Mouse (Mus musculus) limb, embryonic 13.5 days (tissue): Measurements from ENCODE around the gene Jak1. TPM values are rescaled to one million over a fixed set of nuclear protein-coding genes. Genes with fewer than 3 reads are reported as not detected.
A peak's percentile ranks its signal among the peaks of the same experiment; 100 is the strongest.

Experiments used
- ATAC-seq: fragments of 200-750 bp; cut with Nextera tagmentation; 2 replicates; pipeline ENCODE4 v1.8.0; 2017; ENCODE audit warnings: low read depth, moderate number of reproducible peaks, moderate TSS enrichment; ENCODE audit not compliant: low FRiP score
- H3K27ac ChIP-seq: fragments of 300-500 bp; sonication (generic); 2 replicates; pipeline ENCODE4 v1.5.1; 2015; ENCODE audit warnings: inconsistent platforms, mild to moderate bottlenecking, moderate library complexity
- H3K27me3 ChIP-seq: fragments of 300-500 bp; sonication (generic); 2 replicates; pipeline ENCODE4 v1.6.1; 2015; ENCODE audit warnings: mild to moderate bottlenecking, inconsistent platforms
- H3K36me3 ChIP-seq: fragments of 300-500 bp; sonication (generic); 2 replicates; pipeline ENCODE4 v1.6.1; 2015; ENCODE audit warnings: inconsistent platforms, mild to moderate bottlenecking, moderate library complexity
- H3K4me1 ChIP-seq: fragments of 300-500 bp; sonication (generic); 2 replicates; pipeline ENCODE4 v1.6.1; 2015; ENCODE audit warnings: inconsistent platforms
- H3K4me2 ChIP-seq: fragments of 300-500 bp; sonication (generic); replicated peaks from 2 replicates; pipeline ENCODE4 v1.6.1; 2015; ENCODE audit warnings: inconsistent platforms, mild to moderate bottlenecking, moderate library complexity
- H3K4me3 ChIP-seq: fragments of 300-500 bp; sonication (generic); 2 replicates; pipeline ENCODE4 v1.5.1; 2015; ENCODE audit warnings: moderate library complexity, mild to moderate bottlenecking, inconsistent platforms
- H3K9ac ChIP-seq: fragments of 300-500 bp; sonication (generic); 2 replicates; pipeline ENCODE4 v1.6.1; 2015; ENCODE audit warnings: mild to moderate bottlenecking, inconsistent platforms
- H3K9me3 ChIP-seq: fragments of 300-500 bp; sonication (generic); 2 replicates; pipeline ENCODE4 v1.6.1; 2016; ENCODE audit warnings: inconsistent platforms
- WGBS: fragments of 180-500 bp; shearing (Covaris S2); methylation state at CpG from one replicate; pipeline ENCODE4 v1.1.7; 2015; 5-methylcytosine and 5-hydroxymethylcytosine counted together
- polyA plus RNA-seq: library from polyadenylated mRNA; unstranded; fragments of >200 nt; fragmentation: Nextera tagmentation; extraction: Ambion mirVana; gene quantifications from 2 replicates; pipeline ENCODE4 v1.2.1, GENCODE M21; 2015

Jak1 gene
- polyA plus RNA-seq, 1 experiment from 2014 or later: 88.0 TPM

DNA sequence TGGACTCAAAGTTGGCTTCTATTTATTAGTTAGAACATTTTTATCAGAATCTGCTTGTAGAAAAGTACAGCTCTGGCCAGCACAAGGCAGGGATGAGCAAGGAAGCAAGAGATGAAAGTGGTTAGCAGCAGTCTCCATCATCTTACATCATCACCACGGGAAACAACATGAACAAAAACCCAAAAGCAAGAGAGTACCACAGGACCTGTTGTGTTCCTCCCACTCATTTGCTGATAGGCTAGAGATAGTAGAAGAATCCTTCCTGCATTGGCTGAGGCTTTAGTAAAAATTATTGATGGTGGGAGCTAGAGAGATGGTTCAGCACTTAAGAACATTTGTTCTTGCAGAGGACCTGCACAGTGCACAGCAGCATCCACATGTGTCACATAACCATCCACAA is 70.9 kb downstream of the Jak1 start:
- H3K36me3 ChIP-seq: peaks cover 13% of the 10 kb centered on the region
- 72% methylated on average over 1 of the region's 1 CpGs for WGBS
- no peaks in the 10 kb centered on the region for H3K27me3 ChIP-seq
- no peaks in the 10 kb centered on the region for H3K9me3 ChIP-seq
- H3K9ac ChIP-seq: no peak overlapping the region
- H3K4me3 ChIP-seq: no peak overlapping the region
- no peak overlapping the region for H3K27ac ChIP-seq
- H3K4me1 ChIP-seq: peaks cover 8% of the 10 kb centered on the region
- H3K4me2 ChIP-seq: no peak overlapping the region
- no peak for ATAC-seq

DNA sequence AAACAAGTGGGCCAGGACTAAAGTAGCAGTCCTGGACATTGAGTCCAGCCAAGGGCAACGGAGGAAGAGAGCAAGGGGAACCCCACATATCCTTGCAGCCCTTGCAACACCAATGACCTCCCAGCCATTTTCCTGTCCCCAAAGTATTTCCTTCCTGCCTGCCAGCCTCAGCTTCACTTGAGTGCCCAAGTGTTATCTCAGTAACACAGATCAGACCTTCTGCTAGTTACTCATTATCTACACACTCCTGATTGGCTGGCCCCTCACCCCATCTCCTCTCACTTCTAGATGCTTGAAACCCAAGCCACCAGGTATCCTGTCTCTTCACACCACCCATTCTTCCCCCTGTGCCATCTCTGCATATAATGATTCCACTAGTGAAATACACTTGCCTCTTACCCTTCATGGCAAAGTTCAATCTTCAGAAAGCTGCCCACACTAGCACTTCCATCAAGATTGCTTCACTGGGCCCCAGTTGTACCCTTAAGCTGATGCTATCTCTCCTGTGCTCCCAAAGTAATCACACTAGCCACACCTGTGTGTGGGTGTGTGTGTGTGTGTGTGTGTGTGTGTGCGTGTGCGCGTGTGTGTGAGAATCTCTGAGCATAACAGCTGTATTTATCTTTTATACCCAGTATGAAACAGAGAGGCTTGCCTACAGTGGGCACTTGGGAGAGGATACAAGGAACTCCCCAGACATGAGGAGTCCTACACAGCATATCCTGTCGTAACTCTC is 72.7 kb downstream of the Jak1 start:
- ATAC-seq: no peak
- 93% methylated on average over 5 of the region's 5 CpGs for WGBS
- Histone ChIP-seq H3K4me3 (no peak overlapping the region), H3K27me3 (no peaks in the 10 kb centered on the region), H3K9ac (no peak overlapping the region), H3K4me1 (peaks cover 4% of the 10 kb centered on the region; the same call in 1 of the 2 replicates), H3K9me3 (no peaks in the 10 kb centered on the region), H3K36me3 (peaks cover 27% of the 10 kb centered on the region), H3K27ac (no peak overlapping the region), H3K4me2 (no peak overlapping the region)

DNA sequence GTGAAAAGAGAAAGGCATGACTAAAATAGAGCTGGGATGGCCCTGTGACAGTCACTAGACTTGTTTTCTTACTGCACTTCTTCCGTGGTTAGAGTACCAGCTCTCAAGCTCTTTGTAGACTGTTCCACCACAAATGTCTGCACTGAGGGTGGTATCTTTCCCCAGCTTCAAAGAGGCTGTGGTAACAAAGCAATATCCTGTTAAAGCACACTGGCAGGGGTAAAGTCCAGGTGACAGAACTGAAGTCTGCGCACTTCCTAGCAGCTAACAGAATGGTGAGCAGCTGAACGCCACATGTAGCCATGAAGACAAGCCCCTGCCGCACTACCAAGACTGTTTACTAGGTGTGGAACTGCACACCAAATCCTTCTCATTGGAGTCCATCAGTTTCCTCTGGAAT is 77.7 kb downstream of the Jak1 start:
- Histone ChIP-seq H3K9me3 (no peaks in the 10 kb centered on the region), H3K36me3 (peaks cover 46% of the 10 kb centered on the region)

DNA sequence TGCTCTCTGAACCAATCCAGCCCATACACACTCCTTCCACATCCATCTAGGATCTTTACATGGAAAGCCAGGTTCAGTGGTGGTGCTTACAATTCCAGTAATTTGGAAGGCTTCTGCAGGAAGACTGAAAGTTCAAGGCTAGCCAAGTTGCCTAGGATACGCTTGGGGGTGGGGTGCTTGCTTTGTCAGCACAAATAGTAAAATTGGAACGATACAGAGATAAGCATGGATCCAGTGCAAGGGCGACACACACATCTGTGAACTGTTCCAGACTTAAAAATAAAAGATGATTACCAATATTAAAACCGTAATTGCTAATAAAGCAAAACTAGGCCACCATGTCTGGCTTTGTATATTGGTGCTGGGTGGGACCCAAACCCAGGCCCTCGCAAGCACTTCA is 78.5 kb downstream of the Jak1 start:
- Histone ChIP-seq H3K4me1 (peaks cover 4% of the 10 kb centered on the region; the same call in 1 of the 2 replicates), H3K27me3 (no peaks in the 10 kb centered on the region), H3K9ac (no peak overlapping the region), H3K9me3 (no peaks in the 10 kb centered on the region), H3K27ac (no peak overlapping the region), H3K4me3 (no peak overlapping the region), H3K4me2 (no peak overlapping the region), H3K36me3 (peaks cover 54% of the 10 kb centered on the region)
- 84% methylated on average over 5 of the region's 5 CpGs for WGBS
- no peak for ATAC-seq

More for the DNA sequence above, 77.7 kb downstream of the Jak1 start:
- H3K4me1 ChIP-seq: peaks cover 4% of the 10 kb centered on the region; the same call in 1 of the 2 replicates
- H3K4me2 ChIP-seq: no peak overlapping the region
- ATAC-seq: no peak
- no peaks in the 10 kb centered on the region for H3K27me3 ChIP-seq
- no peak overlapping the region for H3K27ac ChIP-seq
- WGBS: 55% methylated on average over 4 of the region's 4 CpGs
- no peak overlapping the region for H3K4me3 ChIP-seq
- no peak overlapping the region for H3K9ac ChIP-seq

DNA sequence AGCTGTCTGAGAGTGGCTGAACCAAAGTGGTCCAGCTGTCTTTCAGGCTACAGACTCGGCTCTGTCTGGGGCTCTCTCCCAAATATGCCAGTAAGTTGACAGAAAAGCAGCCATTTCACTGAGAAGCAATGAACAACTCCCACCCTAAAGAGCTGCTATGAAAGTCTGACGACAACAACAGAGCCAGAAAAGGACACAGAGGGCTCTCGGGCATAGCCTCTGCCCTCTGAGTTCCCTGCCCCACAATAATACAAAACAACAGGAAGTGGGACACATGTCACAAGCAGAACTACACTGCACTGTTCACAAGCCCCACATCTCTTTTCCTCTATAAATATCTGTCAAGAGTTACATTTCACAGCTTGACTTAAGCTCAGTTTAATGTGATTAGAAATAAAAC is 79.9 kb downstream of the Jak1 start:
- 55% methylated on average over 3 of the region's 3 CpGs for WGBS
- H3K27me3 ChIP-seq: no peaks in the 10 kb centered on the region
- H3K9me3 ChIP-seq: no peaks in the 10 kb centered on the region
- ATAC-seq: no peak
- no peak overlapping the region for H3K4me2 ChIP-seq
- H3K4me1 ChIP-seq: peaks cover 4% of the 10 kb centered on the region; the same call in 1 of the 2 replicates
- no peak overlapping the region for H3K9ac ChIP-seq
- H3K36me3 ChIP-seq: peaks cover 53% of the 10 kb centered on the region
- H3K4me3 ChIP-seq: no peak overlapping the region
- no peak overlapping the region for H3K27ac ChIP-seq

DNA sequence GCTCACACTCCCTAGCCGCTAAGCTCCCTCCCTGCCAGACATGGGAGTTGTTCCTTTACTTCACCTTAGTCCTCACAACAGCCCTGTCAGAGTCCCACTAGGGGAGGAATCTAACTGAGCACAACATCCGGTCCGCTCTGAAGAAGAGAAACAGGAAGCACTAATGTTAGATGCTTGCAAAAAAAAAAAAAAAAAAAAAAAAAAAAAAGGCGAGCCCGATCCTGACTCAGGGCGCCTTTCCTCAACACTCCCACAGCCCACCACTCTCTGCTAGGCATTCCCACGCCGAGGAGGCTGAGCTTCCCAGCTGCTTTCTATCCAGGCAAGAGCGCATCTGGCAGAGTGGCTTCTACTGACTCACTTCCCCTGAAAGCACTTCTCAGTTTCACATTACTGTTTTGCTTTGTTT is 82.5 kb downstream of the Jak1 start:
- ATAC-seq: 0 out of 2 replicates have a peak, but pooled peaks have one; percentile 24
- Histone ChIP-seq H3K4me1 (no peaks in the 10 kb centered on the region), H3K27me3 (no peaks in the 10 kb centered on the region), H3K4me2 (no peak overlapping the region), H3K4me3 (no peak overlapping the region), H3K27ac (no peak overlapping the region; the same call in 1 of the 2 replicates), H3K9ac (no peak overlapping the region), H3K9me3 (no peaks in the 10 kb centered on the region), H3K36me3 (peaks cover 47% of the 10 kb centered on the region)
- WGBS: 64% methylated on average over 9 of the region's 9 CpGs

DNA sequence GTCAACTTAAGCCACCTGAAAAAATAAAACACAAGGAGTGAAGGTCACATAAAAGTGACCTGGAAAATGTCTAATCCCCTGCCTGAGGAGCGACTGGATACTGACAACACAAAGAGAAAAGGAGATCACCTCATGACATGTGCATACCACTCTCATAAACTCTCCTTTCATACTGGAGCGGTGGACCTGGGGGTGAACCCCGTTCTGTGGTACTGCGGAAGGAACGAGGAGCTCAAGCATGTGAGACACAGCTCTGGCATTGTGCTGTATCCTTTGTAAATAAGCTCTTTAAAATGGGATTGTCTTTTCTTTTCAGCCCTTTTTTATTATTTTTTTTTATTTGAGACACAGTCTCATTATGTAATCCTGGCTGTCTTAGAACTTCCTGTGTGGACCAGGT is 84.4 kb downstream of the Jak1 start:
- Histone ChIP-seq H3K4me3 (no peak overlapping the region), H3K4me1 (no peaks in the 10 kb centered on the region), H3K27me3 (no peaks in the 10 kb centered on the region), H3K27ac (no peak overlapping the region), H3K9ac (no peak overlapping the region), H3K4me2 (no peak overlapping the region), H3K36me3 (peaks cover 60% of the 10 kb centered on the region), H3K9me3 (no peaks in the 10 kb centered on the region)
- no peak for ATAC-seq
- 82% methylated on average over 5 of the region's 5 CpGs for WGBS

DNA sequence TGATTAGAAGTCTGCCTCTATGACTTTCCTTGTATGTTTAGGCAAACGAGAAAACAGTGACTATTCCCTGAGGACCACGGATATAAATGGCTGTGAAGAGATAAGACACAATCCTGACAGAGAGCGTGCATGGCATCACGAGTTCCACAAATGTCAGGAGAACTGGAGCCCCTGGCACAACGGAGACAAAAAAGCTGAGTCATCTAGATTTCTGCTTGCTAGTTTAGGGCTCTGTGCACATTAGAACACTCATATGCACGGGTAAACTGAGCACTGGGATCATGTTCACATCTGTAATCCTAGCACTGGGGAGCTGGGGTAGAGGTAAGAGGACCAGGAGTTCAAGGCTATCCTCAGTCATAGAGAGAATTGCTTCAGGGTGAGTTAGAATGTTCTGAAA is 85.2 kb downstream of the Jak1 start:
- Histone ChIP-seq H3K9ac (no peak overlapping the region), H3K4me3 (no peak overlapping the region), H3K36me3 (peaks cover 67% of the 10 kb centered on the region), H3K27ac (no peak overlapping the region), H3K4me2 (no peak overlapping the region), H3K27me3 (no peaks in the 10 kb centered on the region), H3K4me1 (no peaks in the 10 kb centered on the region), H3K9me3 (no peaks in the 10 kb centered on the region)
- no peak for ATAC-seq
- 78% methylated on average over 6 of the region's 6 CpGs for WGBS

DNA sequence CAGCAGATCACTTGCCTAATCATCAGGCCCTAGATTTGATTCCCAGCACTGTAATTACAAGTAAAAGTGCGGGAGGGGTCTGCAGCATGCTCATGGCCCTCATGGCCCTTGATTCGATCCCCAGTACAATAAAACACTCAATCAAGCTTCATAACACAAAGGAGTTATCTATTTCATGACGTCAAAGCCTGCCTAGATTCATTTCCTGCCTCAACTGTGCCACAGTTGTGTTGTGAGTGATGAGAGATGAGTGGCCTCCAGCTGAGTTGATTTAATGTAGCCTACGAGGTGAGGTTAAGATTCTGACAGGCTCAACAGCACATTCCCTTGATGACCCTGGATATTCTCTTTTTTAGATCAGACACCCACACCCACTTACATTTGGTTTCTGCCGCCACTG is 86.0 kb downstream of the Jak1 start:
- Histone ChIP-seq H3K36me3 (peaks cover 68% of the 10 kb centered on the region), H3K9me3 (no peaks in the 10 kb centered on the region), H3K4me3 (no peak overlapping the region), H3K4me2 (no peak overlapping the region), H3K27me3 (no peaks in the 10 kb centered on the region), H3K27ac (no peak overlapping the region), H3K9ac (no peak overlapping the region), H3K4me1 (no peaks in the 10 kb centered on the region)
- no peak for ATAC-seq
- 65% methylated on average over 5 of the region's 5 CpGs for WGBS

DNA sequence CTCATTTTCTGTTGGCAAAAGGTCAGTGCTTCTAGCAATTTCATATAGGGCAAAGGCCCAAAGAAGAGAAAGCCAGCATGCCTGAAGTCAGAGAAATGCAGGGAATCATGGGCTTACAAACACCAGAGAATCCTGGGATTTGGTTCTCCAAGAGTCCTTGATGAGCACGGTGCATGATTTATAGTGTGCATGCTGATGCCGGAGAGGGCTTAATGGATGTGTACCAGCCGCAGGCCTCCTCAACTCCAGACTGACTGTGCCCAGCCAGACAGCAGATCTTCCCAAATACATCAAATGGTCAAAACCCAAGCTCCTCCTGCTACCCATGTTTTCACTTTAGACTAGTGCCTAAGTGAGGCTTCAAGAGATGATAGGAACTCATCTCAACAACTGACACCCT is 87.3 kb downstream of the Jak1 start:
- H3K9ac ChIP-seq: no peak overlapping the region
- ATAC-seq: no peak
- 48% methylated on average over 3 of the region's 3 CpGs for WGBS

DNA sequence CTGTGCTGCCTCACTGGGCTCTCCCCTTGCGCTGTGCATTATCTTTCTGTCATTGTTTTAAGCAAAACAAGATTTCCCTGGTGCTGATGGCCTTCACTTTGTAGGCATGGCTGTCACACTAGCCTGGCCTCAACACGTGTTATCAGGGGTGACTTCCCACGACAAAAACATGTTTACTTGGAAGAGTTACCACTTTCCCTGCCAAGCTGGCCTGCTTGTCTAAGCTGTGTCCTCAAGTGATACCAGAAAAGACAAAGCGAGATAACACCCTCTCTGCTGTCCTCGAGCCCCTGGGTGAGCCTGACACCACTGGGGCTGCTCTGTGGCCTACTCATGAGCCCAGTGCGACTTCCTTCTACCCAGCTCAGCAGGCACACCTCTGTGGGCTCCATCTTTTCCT is 89.0 kb downstream of the Jak1 start:
- Histone ChIP-seq H3K4me3 (no peak overlapping the region), H3K36me3 (peaks cover 62% of the 10 kb centered on the region), H3K9ac (no peak overlapping the region), H3K27ac (no peak overlapping the region), H3K9me3 (no peaks in the 10 kb centered on the region), H3K4me2 (no peak overlapping the region), H3K27me3 (no peaks in the 10 kb centered on the region), H3K4me1 (no peaks in the 10 kb centered on the region)
- ATAC-seq: no peak
- WGBS: 86% methylated on average over 6 of the region's 6 CpGs

More for the DNA sequence above, 87.3 kb downstream of the Jak1 start:
- Histone ChIP-seq H3K4me2 (no peak overlapping the region), H3K36me3 (peaks cover 70% of the 10 kb centered on the region), H3K27ac (no peak overlapping the region), H3K4me3 (no peak overlapping the region), H3K9me3 (no peaks in the 10 kb centered on the region), H3K4me1 (no peaks in the 10 kb centered on the region), H3K27me3 (no peaks in the 10 kb centered on the region)

DNA sequence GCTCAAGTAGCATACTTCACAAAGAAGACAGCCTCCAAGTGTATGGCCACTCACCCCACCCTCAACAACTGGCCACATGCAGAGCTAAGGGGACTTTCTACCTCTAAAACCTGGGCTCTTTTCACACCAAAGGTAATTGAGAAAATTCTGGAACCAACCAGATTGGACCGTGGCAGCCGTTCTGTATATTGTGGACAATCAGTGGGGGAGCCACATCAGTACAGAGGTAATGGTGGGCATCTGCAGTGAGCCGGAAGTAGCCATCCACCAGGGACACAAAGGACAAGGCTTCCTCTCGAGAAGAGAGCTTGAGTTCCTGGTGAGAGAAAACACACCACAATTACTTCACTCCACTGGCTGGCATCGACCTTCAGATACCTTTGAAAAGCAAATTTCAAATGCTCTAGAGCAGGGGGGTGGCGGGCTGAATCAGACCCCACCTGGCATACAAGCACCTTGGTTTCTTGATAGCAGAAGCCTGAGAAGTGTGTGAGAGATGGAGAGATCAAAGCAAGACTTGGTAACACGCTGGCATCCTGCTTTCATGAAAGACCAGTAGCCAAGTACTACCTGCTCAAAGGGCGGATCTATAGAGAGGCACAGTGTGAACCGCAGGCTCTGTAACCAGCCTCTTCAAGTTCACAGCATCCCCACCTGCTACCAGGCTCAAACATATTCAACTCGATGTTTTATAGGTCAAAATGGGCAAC is 90.0 kb downstream of the Jak1 start:
- H3K36me3 ChIP-seq: peaks cover 66% of the 10 kb centered on the region
- H3K4me2 ChIP-seq: no peak overlapping the region
- H3K4me1 ChIP-seq: peaks cover 2% of the 10 kb centered on the region; the same call in 1 of the 2 replicates
- no peaks in the 10 kb centered on the region for H3K27me3 ChIP-seq
- 81% methylated on average over 10 of the region's 10 CpGs for WGBS
- H3K4me3 ChIP-seq: no peak overlapping the region
- no peak for ATAC-seq
- no peak overlapping the region for H3K9ac ChIP-seq
- no peaks in the 10 kb centered on the region for H3K9me3 ChIP-seq
- H3K27ac ChIP-seq: no peak overlapping the region
